Mouse (Mus musculus): ENCODE data around the gene Rpl7l1. TPM values are rescaled to one million over a fixed set of nuclear protein-coding genes. Genes with fewer than 3 reads are reported as not detected.
A peak's percentile ranks its signal among the peaks of the same experiment; 100 is the strongest.

The Rpl7l1 gene
- polyA plus RNA-seq, 1 experiment from 2014 or later = 149 TPM

DNA sequence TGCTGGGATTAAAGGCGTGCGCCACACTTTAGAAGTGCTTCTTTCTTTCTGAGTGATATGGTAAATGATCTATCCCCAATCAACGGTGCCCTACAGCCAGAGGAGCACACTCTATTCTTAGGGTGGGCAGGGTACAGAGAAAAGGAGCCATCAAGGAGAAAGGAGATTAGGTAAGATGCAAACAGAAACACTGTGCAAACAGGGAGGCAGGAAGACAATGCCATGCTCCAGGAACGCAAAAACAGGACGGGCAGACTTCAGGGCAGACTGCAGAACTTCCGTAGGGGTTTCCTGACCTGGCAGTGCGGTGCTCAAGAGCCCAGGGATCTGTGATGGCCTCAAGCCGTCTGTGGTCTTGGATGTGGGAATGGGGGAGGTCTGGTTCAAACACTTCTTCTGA lies 31.2 kb upstream of the Rpl7l1 start:
- H3K36me3 ChIP-seq (ENCODE audit: control insufficient read depth, insufficient read depth, low read length) = no peaks in the 10 kb centered on the region
- H3K9ac ChIP-seq (ENCODE audit: low read depth, low read length) = no peak overlapping the region
- no peaks in the 10 kb centered on the region for H3K9me3 ChIP-seq (ENCODE audit: control insufficient read depth, low read length)
- H3K4me1 ChIP-seq (replicated peaks; ENCODE audit: control insufficient read depth, insufficient read depth, low read length) = no peaks in the 10 kb centered on the region
- H3K27ac ChIP-seq (ENCODE audit: low read depth, low read length) = no peak overlapping the region
- DNase-seq (ENCODE audit: low spot score) (no peak), ATAC-seq (ENCODE audit: low FRiP score) (no peak)
- H3K4me2 ChIP-seq (replicated peaks; ENCODE audit: low read depth, low read length) = no peak overlapping the region
- H3K27me3 ChIP-seq (ENCODE audit: control insufficient read depth, insufficient read depth, low read length) = no peaks in the 10 kb centered on the region
- 92% methylated on average over 8 of the region's 8 CpGs for WGBS
- no peak overlapping the region for H3K4me3 ChIP-seq (ENCODE audit: low read depth, low read length)

DNA sequence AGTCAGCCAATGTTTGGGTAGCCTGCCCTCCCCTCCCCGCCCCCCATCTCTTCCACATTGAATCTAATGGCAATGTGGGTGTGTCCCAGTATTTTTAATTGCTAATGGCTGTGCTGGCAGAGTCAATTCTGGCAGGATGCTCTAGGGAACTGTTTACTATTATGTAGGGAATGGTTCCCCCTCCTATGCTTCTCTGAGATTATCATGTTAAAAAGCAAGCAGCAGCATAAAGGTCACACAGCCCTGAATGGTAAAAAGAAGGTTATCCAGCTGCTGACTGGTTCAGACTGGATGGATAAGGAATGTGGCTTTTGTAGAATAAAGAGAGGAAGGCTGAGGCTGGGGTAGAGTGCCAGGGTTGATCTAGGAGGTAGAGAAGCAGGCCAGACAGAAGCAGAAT lies 30.0 kb upstream of the Rpl7l1 start:
- peaks cover 3% of the 10 kb centered on the region for H3K36me3 ChIP-seq (ENCODE audit: control insufficient read depth, insufficient read depth, low read length)
- no peak for ATAC-seq (ENCODE audit: low FRiP score)
- no peak overlapping the region for H3K4me3 ChIP-seq (ENCODE audit: low read depth, low read length)
- H3K9ac ChIP-seq (ENCODE audit: low read depth, low read length) = no peak overlapping the region
- H3K9me3 ChIP-seq (ENCODE audit: control insufficient read depth, low read length) = no peaks in the 10 kb centered on the region
- WGBS = 96% methylated on average over 1 of the region's 1 CpGs
- no peaks in the 10 kb centered on the region for H3K4me1 ChIP-seq (replicated peaks; ENCODE audit: control insufficient read depth, insufficient read depth, low read length)
- H3K27me3 ChIP-seq (ENCODE audit: control insufficient read depth, insufficient read depth, low read length) = no peaks in the 10 kb centered on the region
- H3K4me2 ChIP-seq (replicated peaks; ENCODE audit: low read depth, low read length) = no peak overlapping the region
- DNase-seq (ENCODE audit: low spot score) = no peak
- no peak overlapping the region for H3K27ac ChIP-seq (ENCODE audit: low read depth, low read length)

- Histone ChIP-seq H3K4me1 (replicated peaks; ENCODE audit: control insufficient read depth, insufficient read depth, low read length) (no peaks in the 10 kb centered on the region), H3K27me3 (ENCODE audit: control insufficient read depth, insufficient read depth, low read length) (no peaks in the 10 kb centered on the region), H3K9ac (ENCODE audit: low read depth, low read length) (no peak overlapping the region), H3K4me3 (ENCODE audit: low read depth, low read length) (no peak overlapping the region), H3K36me3 (ENCODE audit: control insufficient read depth, insufficient read depth, low read length) (peaks cover 3% of the 10 kb centered on the region), H3K27ac (ENCODE audit: low read depth, low read length) (no peak overlapping the region), H3K9me3 (ENCODE audit: control insufficient read depth, low read length) (no peaks in the 10 kb centered on the region), H3K4me2 (replicated peaks; ENCODE audit: low read depth, low read length) (no peak overlapping the region)
- WGBS = 85% methylated on average over 3 of the region's 3 CpGs
- ATAC-seq (ENCODE audit: low FRiP score) = no peak
- DNase-seq (ENCODE audit: low spot score) = no peak
Measured at GRCm38 (mm10) chr17:46810672-46811071, 28.2 kb upstream of the Rpl7l1 start.

DNA sequence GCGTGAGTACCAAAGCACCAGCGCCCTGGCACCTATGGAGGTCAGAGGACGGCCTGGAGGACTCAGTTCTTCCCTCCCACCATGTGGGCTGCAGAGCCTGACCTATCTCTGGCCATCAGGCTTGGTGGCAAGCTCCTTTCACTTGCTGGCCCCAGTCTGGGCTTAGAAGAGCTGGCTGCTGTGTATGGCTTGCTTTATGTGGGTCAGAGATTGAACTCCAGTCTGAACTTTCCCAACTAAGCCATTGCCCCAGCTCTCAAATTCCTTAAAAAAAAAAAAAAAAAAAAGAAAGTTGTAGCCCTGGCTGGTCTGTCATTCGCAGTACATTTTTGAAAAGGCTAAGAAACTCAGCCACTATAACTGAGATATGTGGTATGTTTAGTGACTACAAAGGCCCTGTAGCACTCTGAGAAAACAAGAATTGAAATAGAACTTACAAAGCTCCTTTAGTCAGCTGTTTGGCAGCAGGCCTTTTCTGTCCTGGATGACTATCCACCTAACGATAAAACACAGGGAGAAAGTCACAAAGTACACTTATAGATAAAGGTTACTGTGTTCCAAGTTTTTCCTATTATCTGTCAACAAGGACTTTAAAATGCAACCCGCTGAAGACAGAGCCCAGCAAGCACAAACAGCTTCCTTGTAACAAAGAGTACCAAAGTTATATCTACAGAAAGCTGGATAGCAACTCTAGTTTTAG lies 26.8 kb upstream of the Rpl7l1 start:
- ATAC-seq (ENCODE audit: low FRiP score) (no peak), DNase-seq (ENCODE audit: low spot score) (no peak)
- Histone ChIP-seq H3K9ac (ENCODE audit: low read depth, low read length) (no peak overlapping the region), H3K4me3 (ENCODE audit: low read depth, low read length) (no peak overlapping the region), H3K4me2 (replicated peaks; ENCODE audit: low read depth, low read length) (no peak overlapping the region), H3K27me3 (ENCODE audit: control insufficient read depth, insufficient read depth, low read length) (no peaks in the 10 kb centered on the region), H3K36me3 (ENCODE audit: control insufficient read depth, insufficient read depth, low read length) (peaks cover 3% of the 10 kb centered on the region), H3K4me1 (replicated peaks; ENCODE audit: control insufficient read depth, insufficient read depth, low read length) (no peaks in the 10 kb centered on the region), H3K27ac (ENCODE audit: low read depth, low read length) (no peak overlapping the region), H3K9me3 (ENCODE audit: control insufficient read depth, low read length) (no peaks in the 10 kb centered on the region)
- 91% methylated on average over 6 of the region's 6 CpGs for WGBS

- WGBS = 86% methylated on average over 10 of the region's 10 CpGs
- Histone ChIP-seq H3K9me3 (ENCODE audit: control insufficient read depth, low read length) (no peaks in the 10 kb centered on the region), H3K4me3 (ENCODE audit: low read depth, low read length) (no peak overlapping the region), H3K27me3 (ENCODE audit: control insufficient read depth, insufficient read depth, low read length) (no peaks in the 10 kb centered on the region), H3K27ac (ENCODE audit: low read depth, low read length) (no peak overlapping the region), H3K4me2 (replicated peaks; ENCODE audit: low read depth, low read length) (no peak overlapping the region), H3K4me1 (replicated peaks; ENCODE audit: control insufficient read depth, insufficient read depth, low read length) (no peaks in the 10 kb centered on the region), H3K36me3 (ENCODE audit: control insufficient read depth, insufficient read depth, low read length) (peaks cover 3% of the 10 kb centered on the region), H3K9ac (ENCODE audit: low read depth, low read length) (no peak overlapping the region)
- ATAC-seq (ENCODE audit: low FRiP score) (no peak), DNase-seq (ENCODE audit: low spot score) (no peak)
Measured at GRCm38 (mm10) chr17:46808376-46808775, 25.9 kb upstream of the Rpl7l1 start.

DNA sequence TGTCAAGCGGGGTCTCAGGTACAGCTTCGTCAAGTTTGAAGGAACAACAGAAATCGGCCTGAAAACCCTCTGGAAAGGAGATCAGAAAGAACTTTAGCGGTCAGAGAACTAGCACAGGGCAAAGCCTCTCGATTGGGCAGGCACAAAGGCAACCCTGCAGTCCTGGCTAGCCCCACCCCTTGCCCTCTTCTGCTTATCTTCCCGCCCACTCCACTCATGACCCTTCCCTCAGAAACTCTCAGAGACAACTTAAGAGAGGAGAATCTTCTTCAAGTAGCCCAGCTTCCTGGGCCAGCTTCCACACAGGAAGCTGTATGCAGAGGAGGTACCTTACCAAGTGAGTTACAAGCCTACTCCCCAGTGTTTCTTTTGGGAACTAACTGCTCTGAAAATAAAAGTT lies 19.3 kb upstream of the Rpl7l1 start:
- Histone ChIP-seq H3K9me3 (ENCODE audit: control insufficient read depth, low read length) (no peaks in the 10 kb centered on the region), H3K27me3 (ENCODE audit: control insufficient read depth, insufficient read depth, low read length) (no peaks in the 10 kb centered on the region), H3K4me3 (ENCODE audit: low read depth, low read length) (no peak overlapping the region), H3K36me3 (ENCODE audit: control insufficient read depth, insufficient read depth, low read length) (peaks cover 12% of the 10 kb centered on the region; the same call in 1 of the 2 replicates), H3K4me1 (replicated peaks; ENCODE audit: control insufficient read depth, insufficient read depth, low read length) (no peaks in the 10 kb centered on the region), H3K27ac (ENCODE audit: low read depth, low read length) (no peak overlapping the region), H3K9ac (ENCODE audit: low read depth, low read length) (no peak overlapping the region), H3K4me2 (replicated peaks; ENCODE audit: low read depth, low read length) (no peak overlapping the region)
- no peak for ATAC-seq (ENCODE audit: low FRiP score)
- DNase-seq (ENCODE audit: low spot score) = no peak
- WGBS = 90% methylated on average over 6 of the region's 6 CpGs

GRCm38 (mm10) chr17:46799680-46800079 lies 17.2 kb upstream of the Rpl7l1 start:
- Histone ChIP-seq H3K36me3 (ENCODE audit: control insufficient read depth, insufficient read depth, low read length) (peaks cover 12% of the 10 kb centered on the region; the same call in 1 of the 2 replicates), H3K4me1 (replicated peaks; ENCODE audit: control insufficient read depth, insufficient read depth, low read length) (no peaks in the 10 kb centered on the region), H3K9ac (ENCODE audit: low read depth, low read length) (no peak overlapping the region), H3K4me2 (replicated peaks; ENCODE audit: low read depth, low read length) (no peak overlapping the region), H3K27ac (ENCODE audit: low read depth, low read length) (no peak overlapping the region), H3K9me3 (ENCODE audit: control insufficient read depth, low read length) (no peaks in the 10 kb centered on the region), H3K27me3 (ENCODE audit: control insufficient read depth, insufficient read depth, low read length) (no peaks in the 10 kb centered on the region), H3K4me3 (ENCODE audit: low read depth, low read length) (no peak overlapping the region)
- 79% methylated on average over 10 of the region's 10 CpGs for WGBS
- DNase-seq (ENCODE audit: low spot score) = no peak
- no peak for ATAC-seq (ENCODE audit: low FRiP score)

DNA sequence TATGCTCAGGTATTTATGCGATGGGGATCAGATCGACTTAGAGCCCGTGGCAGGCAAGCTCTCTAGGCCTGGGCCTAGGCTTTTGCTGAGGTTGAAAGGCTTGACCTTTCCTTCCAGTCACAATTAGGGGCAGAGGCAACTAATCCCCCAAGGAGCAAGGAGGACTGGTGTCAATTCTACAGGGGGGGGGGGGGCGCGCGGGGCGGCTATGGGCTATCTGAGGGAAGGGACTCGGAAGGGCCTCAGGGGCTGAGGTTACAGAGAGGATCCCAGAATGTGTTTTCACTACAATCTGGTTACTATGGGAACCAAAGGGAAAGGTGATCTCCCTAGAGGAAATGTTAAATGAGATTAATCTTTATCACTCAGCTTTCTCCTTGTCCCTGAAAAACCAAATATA lies 14.9 kb upstream of the Rpl7l1 start:
- no peak overlapping the region for H3K9ac ChIP-seq (ENCODE audit: low read depth, low read length)
- no peaks in the 10 kb centered on the region for H3K27me3 ChIP-seq (ENCODE audit: control insufficient read depth, insufficient read depth, low read length)
- 44% methylated on average over 8 of the region's 8 CpGs for WGBS
- peak; percentile 16 for DNase-seq (ENCODE audit: low spot score)
- H3K36me3 ChIP-seq (ENCODE audit: control insufficient read depth, insufficient read depth, low read length) = peaks cover 12% of the 10 kb centered on the region; the same call in 1 of the 2 replicates
- peak; percentile 27; the same call in 1 of the 2 replicates for ATAC-seq (ENCODE audit: low FRiP score)
- no peak overlapping the region for H3K4me3 ChIP-seq (ENCODE audit: low read depth, low read length)
- H3K9me3 ChIP-seq (ENCODE audit: control insufficient read depth, low read length) = no peaks in the 10 kb centered on the region
- H3K4me1 ChIP-seq (replicated peaks; ENCODE audit: control insufficient read depth, insufficient read depth, low read length) = no peaks in the 10 kb centered on the region
- H3K27ac ChIP-seq (ENCODE audit: low read depth, low read length) = no peak overlapping the region
- H3K4me2 ChIP-seq (replicated peaks; ENCODE audit: low read depth, low read length) = no peak overlapping the region

GRCm38 (mm10) chr17:46796743-46797142 lies 14.3 kb upstream of the Rpl7l1 start:
- Histone ChIP-seq H3K9me3 (ENCODE audit: control insufficient read depth, low read length) (no peaks in the 10 kb centered on the region), H3K9ac (ENCODE audit: low read depth, low read length) (no peak overlapping the region), H3K4me1 (replicated peaks; ENCODE audit: control insufficient read depth, insufficient read depth, low read length) (no peaks in the 10 kb centered on the region), H3K4me2 (replicated peaks; ENCODE audit: low read depth, low read length) (no peak overlapping the region), H3K36me3 (ENCODE audit: control insufficient read depth, insufficient read depth, low read length) (peaks cover 12% of the 10 kb centered on the region; the same call in 1 of the 2 replicates), H3K27ac (ENCODE audit: low read depth, low read length) (no peak overlapping the region), H3K4me3 (ENCODE audit: low read depth, low read length) (no peak overlapping the region), H3K27me3 (ENCODE audit: control insufficient read depth, insufficient read depth, low read length) (no peaks in the 10 kb centered on the region)
- DNase-seq (ENCODE audit: low spot score) = no peak
- 85% methylated on average over 4 of the region's 4 CpGs for WGBS
- no peak for ATAC-seq (ENCODE audit: low FRiP score)

Measured in hindbrain, embryonic 11.5 days (tissue).